Mouse (Mus musculus) ES-Bruce4 (cell line): ENCODE results near the gene Ugt1a6b. TPM values are rescaled to one million over a fixed set of nuclear protein-coding genes. Genes with fewer than 3 reads are reported as not detected.

Experiments
- H3K27ac ChIP-seq: 2 replicates; pipeline ENCODE4 v1.5.1; 2012; ENCODE audit warnings: low read length, inconsistent platforms; ENCODE audit not compliant: insufficient read depth
- H3K27me3 ChIP-seq: 2 replicates; pipeline ENCODE4 v1.6.1; 2012; ENCODE audit warnings: mild to moderate bottlenecking, low read length, inconsistent platforms; ENCODE audit not compliant: control insufficient read depth, poor library complexity, insufficient read depth, severe bottlenecking
- H3K36me3 ChIP-seq: 2 replicates; pipeline ENCODE4 v1.6.1; 2012; ENCODE audit warnings: inconsistent platforms, mild to moderate bottlenecking, low read length, moderate library complexity; ENCODE audit not compliant: control insufficient read depth, poor library complexity, insufficient read depth, severe bottlenecking
- H3K4me1 ChIP-seq: one replicate; pipeline ENCODE4 v1.8.1; 2011; ENCODE audit warnings: low read length; ENCODE audit not compliant: control insufficient read depth, insufficient read depth
- H3K4me3 ChIP-seq: 2 replicates; pipeline ENCODE4 v1.5.1; 2011; ENCODE audit warnings: low read depth, mild to moderate bottlenecking, low read length
- H3K9ac ChIP-seq: 2 replicates; pipeline ENCODE4 v1.6.1; 2012; ENCODE audit warnings: low read depth, mild to moderate bottlenecking, inconsistent platforms; ENCODE audit not compliant: poor library complexity, severe bottlenecking
- H3K9me3 ChIP-seq: replicated peaks from 2 replicates; pipeline ENCODE4 v1.6.1; 2012; ENCODE audit warnings: mild to moderate bottlenecking, low read length, inconsistent platforms; ENCODE audit not compliant: control insufficient read depth, poor library complexity, insufficient read depth, severe bottlenecking
- CTCF ChIP-seq: IDR thresholded peaks from one replicate; pipeline ENCODE4 v1.8.1; 2011; ENCODE audit warnings: low read depth, low read length
- EP300 ChIP-seq: IDR thresholded peaks from 2 replicates; pipeline ENCODE4 v1.6.1; 2011; ENCODE audit warnings: low read depth, low read length; ENCODE audit not compliant: insufficient read depth
- POLR2A ChIP-seq: IDR thresholded peaks from one replicate; pipeline ENCODE4 v1.8.1; 2011; ENCODE audit warnings: low read length; ENCODE audit not compliant: insufficient read depth
- polyA plus RNA-seq: library from polyadenylated mRNA; stranded (reverse); fragments of >200 nt; gene quantifications from 2 replicates; pipeline ENCODE4 v1.2.4, GENCODE M21; 2011; ENCODE audit warnings: low read depth; ENCODE audit not compliant: missing spikeins, insufficient read depth, insufficient read length

The Ugt1a6b gene
- polyA plus RNA-seq, 1 experiment, result not detected

DNA sequence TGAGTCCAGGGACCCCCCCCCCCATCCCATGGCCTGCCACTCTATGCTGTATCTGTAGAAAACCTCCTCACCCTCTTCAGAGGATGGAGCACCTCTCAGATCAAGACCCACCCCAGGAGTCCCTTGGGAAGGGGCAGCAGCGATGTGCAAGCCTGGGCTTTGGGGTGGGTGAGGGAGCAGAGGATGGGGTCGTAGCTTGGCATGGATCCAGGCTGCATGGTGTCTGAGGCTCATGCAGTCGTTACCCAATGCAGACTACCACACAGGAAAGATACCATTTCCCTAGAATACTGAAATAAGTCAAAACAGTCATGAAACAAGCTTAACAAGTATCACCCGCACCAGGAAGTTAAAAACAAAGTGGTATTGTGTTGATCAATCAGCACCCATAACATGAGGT, 145.6 kb downstream of the Ugt1a6b start:
- no peaks in the 10 kb centered on the region for H3K4me1 ChIP-seq
- H3K36me3 ChIP-seq, result no peaks in the 10 kb centered on the region
- H3K27me3 ChIP-seq, result no peaks in the 10 kb centered on the region
- H3K9ac ChIP-seq, result no peak overlapping the region
- H3K27ac ChIP-seq, result no peak overlapping the region
- no peaks in the 10 kb centered on the region for H3K9me3 ChIP-seq
- TF ChIP-seq POLR2A (no peak), CTCF (no peak), EP300 (no peak)
- H3K4me3 ChIP-seq, result no peak overlapping the region

DNA sequence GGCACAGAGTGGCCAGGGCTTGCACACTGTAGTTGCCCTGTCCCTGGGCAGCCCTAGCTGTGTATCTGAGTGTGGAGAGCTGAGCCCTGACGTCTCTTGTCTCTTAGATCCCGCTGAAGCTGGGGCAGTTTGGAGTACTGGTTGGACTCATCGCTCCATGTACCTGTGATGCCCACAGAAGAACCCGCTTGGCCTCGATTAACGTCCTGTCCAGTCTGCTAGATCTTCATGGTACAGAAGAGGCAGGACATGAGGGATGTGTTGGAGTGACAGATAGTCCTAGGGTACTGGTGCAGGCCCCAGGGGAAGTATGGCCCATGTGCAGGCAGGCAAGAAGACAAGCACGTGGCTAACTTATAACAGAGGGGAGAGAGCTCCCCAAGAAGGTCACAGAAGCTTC, 146.5 kb downstream of the Ugt1a6b start:
- Histone ChIP-seq H3K36me3 (no peaks in the 10 kb centered on the region), H3K4me3 (no peak overlapping the region), H3K9ac (no peak overlapping the region), H3K9me3 (no peaks in the 10 kb centered on the region), H3K27ac (no peak overlapping the region), H3K27me3 (no peaks in the 10 kb centered on the region), H3K4me1 (no peaks in the 10 kb centered on the region)
- TF ChIP-seq CTCF, result no peak
- no peak for TF ChIP-seq EP300

DNA sequence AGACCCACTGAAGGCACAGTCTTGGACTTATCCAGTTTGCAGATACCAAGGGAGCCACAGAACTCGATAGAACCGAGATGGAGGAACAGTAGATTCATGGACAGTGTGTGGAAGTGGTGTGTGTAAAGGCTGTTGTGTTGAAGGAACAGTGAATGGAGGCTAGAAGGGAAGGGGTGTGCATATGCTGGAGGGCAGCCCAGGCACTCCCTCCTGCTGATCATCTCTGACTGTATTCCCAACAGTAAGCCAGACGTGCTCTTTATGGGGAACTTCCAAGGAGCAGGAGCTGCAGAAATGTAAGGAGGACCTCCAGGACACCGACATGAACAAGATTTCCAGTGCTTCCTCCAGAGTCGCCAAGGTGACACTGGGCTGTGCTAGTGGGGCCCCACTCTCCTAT, 147.0 kb downstream of the Ugt1a6b start:
- no peak for TF ChIP-seq CTCF
- no peak for TF ChIP-seq POLR2A
- no peak for TF ChIP-seq EP300
- Histone ChIP-seq H3K9me3 (no peaks in the 10 kb centered on the region), H3K9ac (no peak overlapping the region), H3K4me3 (no peak overlapping the region), H3K27ac (no peak overlapping the region), H3K36me3 (no peaks in the 10 kb centered on the region), H3K4me1 (no peaks in the 10 kb centered on the region), H3K27me3 (no peaks in the 10 kb centered on the region)

DNA sequence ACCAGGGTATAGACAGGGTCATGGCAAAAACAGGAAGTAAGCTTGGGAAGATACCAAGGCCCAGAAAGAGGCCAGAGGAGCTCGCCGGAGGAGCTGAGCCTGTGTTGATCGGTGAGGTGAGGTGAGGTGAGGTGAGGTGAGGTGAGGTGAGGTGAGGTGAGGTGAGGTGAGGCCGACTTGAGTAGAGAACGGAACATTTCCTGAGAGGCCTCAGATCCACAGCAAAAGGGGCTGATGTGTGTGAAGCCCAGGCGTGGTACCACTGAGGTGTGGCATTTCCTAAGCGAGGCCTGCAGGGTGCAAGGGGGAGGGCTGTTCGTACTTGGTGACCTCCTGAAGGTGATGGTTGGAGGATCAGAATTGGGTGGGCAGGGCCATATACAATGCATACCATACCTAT, 150.1 kb downstream of the Ugt1a6b start:
- H3K27me3 ChIP-seq, result no peaks in the 10 kb centered on the region
- no peaks in the 10 kb centered on the region for H3K36me3 ChIP-seq
- no peak overlapping the region for H3K9ac ChIP-seq
- TF ChIP-seq EP300, result no peak
- TF ChIP-seq POLR2A, result no peak
- no peak for TF ChIP-seq CTCF
- H3K4me3 ChIP-seq, result no peak overlapping the region
- H3K4me1 ChIP-seq, result no peaks in the 10 kb centered on the region
- no peaks in the 10 kb centered on the region for H3K9me3 ChIP-seq
- H3K27ac ChIP-seq, result no peak overlapping the region

DNA sequence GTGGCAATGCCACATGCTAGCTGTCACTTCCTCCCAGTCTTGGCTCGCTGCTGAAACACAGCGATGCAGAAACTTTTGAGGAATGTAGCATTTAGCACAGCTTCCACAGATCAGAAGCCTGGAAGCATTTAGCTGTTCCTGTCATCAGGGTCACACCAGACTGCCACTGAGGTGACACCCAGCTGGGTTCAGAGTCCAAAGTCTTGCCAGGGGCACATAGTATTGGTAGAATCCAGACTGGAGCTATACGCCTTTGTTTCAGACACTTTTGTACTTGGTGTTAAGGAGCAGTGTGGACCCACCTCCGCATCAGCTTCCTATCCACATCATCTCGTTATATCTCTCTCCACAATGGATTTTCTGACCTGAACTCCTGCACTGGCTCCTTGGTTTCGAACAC, 150.5 kb downstream of the Ugt1a6b start:
- Histone ChIP-seq H3K9me3 (no peaks in the 10 kb centered on the region), H3K27me3 (no peaks in the 10 kb centered on the region), H3K27ac (no peak overlapping the region), H3K9ac (no peak overlapping the region), H3K4me3 (no peak overlapping the region), H3K36me3 (no peaks in the 10 kb centered on the region), H3K4me1 (no peaks in the 10 kb centered on the region)
- no peak for TF ChIP-seq CTCF
- TF ChIP-seq POLR2A, result no peak
- no peak for TF ChIP-seq EP300

DNA sequence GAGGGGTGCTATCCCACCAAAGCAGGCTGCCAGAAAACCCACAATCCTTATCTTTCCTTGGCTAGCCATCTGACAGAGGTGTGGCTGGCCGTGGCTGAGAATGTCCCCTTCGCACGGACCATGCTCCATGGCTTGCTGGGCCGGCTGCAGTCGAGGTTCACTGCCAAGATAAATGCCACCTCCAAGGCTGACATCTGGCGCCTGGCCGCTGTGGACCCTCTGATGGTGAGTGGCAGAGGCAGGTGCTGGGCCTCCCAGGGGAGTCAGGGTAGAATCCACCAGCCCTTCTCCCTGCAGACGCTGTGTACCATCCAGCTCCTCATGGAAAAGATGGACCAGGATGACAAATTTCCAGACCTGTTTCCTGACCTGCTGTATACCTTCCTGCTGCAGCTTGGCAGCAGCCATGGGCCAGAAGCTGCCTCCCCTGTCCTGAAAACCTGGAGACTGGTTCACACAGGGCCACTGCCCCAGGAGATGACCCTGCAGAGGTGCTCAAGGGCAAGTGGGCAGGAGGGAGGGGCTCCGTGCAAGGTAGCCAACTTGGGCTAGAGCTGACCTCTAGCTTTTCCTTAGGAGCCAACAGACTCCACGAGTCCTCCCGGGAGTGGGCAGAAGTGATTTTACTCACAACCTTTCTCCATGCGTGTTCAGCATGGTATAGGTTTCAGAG, 151.9 kb downstream of the Ugt1a6b start:
- Histone ChIP-seq H3K9me3 (no peaks in the 10 kb centered on the region), H3K9ac (no peak overlapping the region), H3K36me3 (no peaks in the 10 kb centered on the region), H3K4me3 (no peak overlapping the region), H3K4me1 (no peaks in the 10 kb centered on the region), H3K27me3 (no peaks in the 10 kb centered on the region), H3K27ac (no peak overlapping the region)
- TF ChIP-seq EP300 (no peak), POLR2A (no peak), CTCF (no peak)
